ENCODE assay signal across 7 mouse cellular contexts in the genomic region with DNA sequence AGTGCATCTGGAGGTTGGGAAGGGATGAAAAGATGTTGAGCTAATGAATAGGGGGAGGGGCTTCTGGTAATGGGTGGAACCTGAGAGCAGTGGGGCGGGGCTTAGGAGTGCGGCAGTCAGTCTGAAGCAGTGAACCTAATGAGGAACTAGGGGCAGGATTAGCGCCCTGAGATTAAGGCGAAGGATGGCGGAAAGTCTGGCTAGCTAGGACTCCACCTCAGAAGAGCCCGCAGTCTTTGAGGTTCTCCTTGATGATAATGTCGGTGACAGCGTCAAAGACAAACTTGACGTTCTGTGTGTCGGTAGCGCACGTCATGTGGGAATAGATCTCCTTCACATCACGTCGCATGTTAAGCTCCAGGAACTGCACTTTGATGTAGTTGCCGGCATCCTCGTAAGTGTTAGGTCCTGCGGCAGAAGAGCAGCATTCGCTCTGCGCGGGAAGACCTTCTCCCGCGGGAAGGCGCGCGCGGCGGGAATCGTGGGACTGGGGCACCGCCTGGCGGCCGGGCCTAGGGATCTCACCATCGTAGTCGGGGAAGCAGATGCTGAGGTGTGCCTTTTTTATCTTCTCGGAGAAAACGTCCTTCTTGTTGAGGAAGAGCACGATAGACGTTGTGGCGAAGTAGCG. TPM values are rescaled to one million over a fixed set of nuclear protein-coding genes. Genes with fewer than 3 reads are reported as not detected.
DNase-seq lines count a peak whose midpoint lies in the region; ATAC-seq lines count a peak whose summit lies in the region.

No protein-coding gene starts in this region.

- H3K36me3 ChIP-seq in intestine, embryonic 14.5 days (ENCODE audit: control insufficient read depth, insufficient read depth, low read length) = no peaks in the 10 kb centered on the region
- no peaks in the 10 kb centered on the region for H3K36me3 ChIP-seq in limb, embryonic 12.5 days
- no peaks in the 10 kb centered on the region for H3K36me3 ChIP-seq in midbrain, embryonic 13.5 days

- H3K27me3 ChIP-seq in intestine, embryonic 14.5 days (replicated peaks; ENCODE audit: control insufficient read depth, insufficient read depth, low read length) = peaks cover 36% of the 10 kb centered on the region
- peaks cover 40% of the 10 kb centered on the region for H3K27me3 ChIP-seq in limb, embryonic 12.5 days
- H3K27me3 ChIP-seq in midbrain, embryonic 13.5 days = peaks cover 37% of the 10 kb centered on the region

- no peak overlapping the region for H3K9ac ChIP-seq in intestine, embryonic 14.5 days (ENCODE audit: low read length)
- peak overlapping the region; percentile 40; the same call in 1 of the 2 replicates for H3K9ac ChIP-seq in limb, embryonic 12.5 days (replicated peaks)
- H3K9ac ChIP-seq in midbrain, embryonic 13.5 days (replicated peaks) = peak overlapping the region; percentile 52; the same call in 1 of the 2 replicates

- no peak; the same call in 1 of the 2 replicates for ATAC-seq in intestine, embryonic 14.5 days (replicated peaks; ENCODE audit: low FRiP score, low TSS enrichment, low read depth)
- ATAC-seq in limb, embryonic 12.5 days (ENCODE audit: insufficient number of reproducible peaks, insufficient read depth, low FRiP score, low TSS enrichment, low read depth) = 0 out of 2 replicates have a peak, but pooled peaks have one; percentile 33
- peak; percentile 57 for ATAC-seq in midbrain, embryonic 13.5 days

- peak; percentile 62 for DNase-seq in WW6 (ENCODE audit: low read depth, low spot score)
- DNase-seq in cerebellum, postnatal 4 days (ENCODE audit: low spot score in 2 of 2) = peak; percentile 65 to 82
- peak; percentile 58 for DNase-seq in gastrocnemius, postnatal 25 days
- DNase-seq in intestine, embryonic 14.5 days (ENCODE audit: low spot score) = peak; percentile 89
- peak; percentile 23 for DNase-seq in spleen, adult 12 weeks (ENCODE audit: low spot score)

- peak overlapping the region; percentile 56 for H3K4me2 ChIP-seq in intestine, embryonic 14.5 days (ENCODE audit: low read length)
- H3K4me2 ChIP-seq in limb, embryonic 12.5 days = peak overlapping the region; percentile 67
- peak overlapping the region; percentile 63 for H3K4me2 ChIP-seq in midbrain, embryonic 13.5 days (replicated peaks)

- peaks cover 5% of the 10 kb centered on the region; the same call in 1 of the 2 replicates for H3K4me1 ChIP-seq in intestine, embryonic 14.5 days (replicated peaks; ENCODE audit: control insufficient read depth, insufficient read depth, low read length)
- H3K4me1 ChIP-seq in limb, embryonic 12.5 days (replicated peaks) = peaks cover 15% of the 10 kb centered on the region
- H3K4me1 ChIP-seq in midbrain, embryonic 13.5 days (replicated peaks) = peaks cover 16% of the 10 kb centered on the region

- H3K27ac ChIP-seq in intestine, embryonic 14.5 days (ENCODE audit: low read depth) = no peak overlapping the region
- no peak overlapping the region for H3K27ac ChIP-seq in limb, embryonic 12.5 days
- no peak overlapping the region for H3K27ac ChIP-seq in midbrain, embryonic 13.5 days

- no peaks in the 10 kb centered on the region for H3K9me3 ChIP-seq in intestine, embryonic 14.5 days (ENCODE audit: control insufficient read depth, low read length)
- no peaks in the 10 kb centered on the region for H3K9me3 ChIP-seq in limb, embryonic 12.5 days
- no peaks in the 10 kb centered on the region for H3K9me3 ChIP-seq in midbrain, embryonic 13.5 days

- under 1% methylated on average over 39 of the region's 39 CpGs for WGBS in intestine, embryonic 14.5 days
- WGBS in limb, embryonic 12.5 days = under 1% methylated on average over 39 of the region's 39 CpGs
- 0% methylated on average over 39 of the region's 39 CpGs for WGBS in midbrain, embryonic 13.5 days

- H3K4me3 ChIP-seq in intestine, embryonic 14.5 days (ENCODE audit: low read depth, low read length) = peak overlapping the region; percentile 25
- peak overlapping the region; percentile 38 for H3K4me3 ChIP-seq in limb, embryonic 12.5 days (replicated peaks)
- peak overlapping the region; percentile 37 for H3K4me3 ChIP-seq in midbrain, embryonic 13.5 days (replicated peaks)

RNA-seq across cellular contexts. Expression of a gene that starts 3.7 kb away (rescaled TPM):
- not detected for total RNA-seq in gastrocnemius, postnatal 25 days (2021)
- polyA plus RNA-seq in intestine, embryonic 14.5 days (2014; fragmentation: Nextera tagmentation; extraction: Ambion mirVana) = 1.7 and 2.6 TPM in 2 replicates
- 2.1 and 2.2 TPM in 2 replicates for polyA plus RNA-seq in limb, embryonic 12.5 days (2016; fragmentation: Nextera tagmentation; extraction: Ambion mirVana)
- 2.4 and 2.7 TPM in 2 replicates for polyA plus RNA-seq in midbrain, embryonic 13.5 days (2015; fragmentation: Nextera tagmentation; extraction: Ambion mirVana)

RNA-seq across cellular contexts. Expression of a gene that starts 6.5 kb away (rescaled TPM):
- total RNA-seq in gastrocnemius, postnatal 25 days (2021) = 10 to 100 TPM; 72.1 to 77.5 TPM
- polyA plus RNA-seq in intestine, embryonic 14.5 days (2014; fragmentation: Nextera tagmentation; extraction: Ambion mirVana) = 2.2 and 9.3 TPM in 2 replicates
- polyA plus RNA-seq in limb, embryonic 12.5 days (2016; fragmentation: Nextera tagmentation; extraction: Ambion mirVana) = 3.5 and 5.0 TPM in 2 replicates
- 18.7 and 22.0 TPM in 2 replicates for polyA plus RNA-seq in midbrain, embryonic 13.5 days (2015; fragmentation: Nextera tagmentation; extraction: Ambion mirVana)

RNA-seq across cellular contexts. Expression of a gene that starts 34.5 kb away (rescaled TPM):
- total RNA-seq in gastrocnemius, postnatal 25 days (2021) = 1 to 10 TPM; 5.9 to 9.7 TPM
- 16.2 and 16.3 TPM in 2 replicates for polyA plus RNA-seq in intestine, embryonic 14.5 days (2014; fragmentation: Nextera tagmentation; extraction: Ambion mirVana)
- 47.6 and 53.5 TPM in 2 replicates for polyA plus RNA-seq in limb, embryonic 12.5 days (2016; fragmentation: Nextera tagmentation; extraction: Ambion mirVana)
- polyA plus RNA-seq in midbrain, embryonic 13.5 days (2015; fragmentation: Nextera tagmentation; extraction: Ambion mirVana) = 18.9 and 24.6 TPM in 2 replicates

RNA-seq across cellular contexts. Expression of a gene that starts 40.6 kb away (rescaled TPM):
- total RNA-seq in gastrocnemius, postnatal 25 days (2021) = 10 to 100 TPM; 73.2 to 87.6 TPM
- polyA plus RNA-seq in intestine, embryonic 14.5 days (2014; fragmentation: Nextera tagmentation; extraction: Ambion mirVana) = 336 and 349 TPM in 2 replicates
- 400 and 416 TPM in 2 replicates for polyA plus RNA-seq in limb, embryonic 12.5 days (2016; fragmentation: Nextera tagmentation; extraction: Ambion mirVana)
- 399 and 416 TPM in 2 replicates for polyA plus RNA-seq in midbrain, embryonic 13.5 days (2015; fragmentation: Nextera tagmentation; extraction: Ambion mirVana)

Comparison
In these comparisons a context has a peak if more than half of its experiments do, and no peak if none do; other contexts are left out.
1. DNase-seq: peak in every context shown above with its lines; median percentile 89 in intestine, embryonic 14.5 days; 74 in cerebellum, postnatal 4 days; 62 in WW6; 58 in gastrocnemius, postnatal 25 days; 23 in spleen, adult 12 weeks.